Mouse (Mus musculus) left cerebral cortex, postnatal 4 days (tissue): ENCODE results near the gene Hoxd13. TPM values are rescaled to one million over a fixed set of nuclear protein-coding genes. Genes with fewer than 3 reads are reported as not detected.

Experiments used
- DNase-seq: peaks from one replicate; pipeline ENCODE4 v3.0.0-alpha.2; 2022
- intact Hi-C: fragments of 180-260 bp; cut with DNase I; formaldehyde crosslinking; loops from one replicate; pipeline ENCODE4 v1.15.1; 2025
- total RNA-seq, 2 experiments: library from RNA; stranded (reverse); gene quantifications; 2 replicates each; pipeline ENCODE4 v1.2.3; 2021

The Hoxd13 gene
- total RNA-seq: not detected

GRCm38 (mm10) chr2:74667842-74668357 is at the start of gene Hoxd13:
Gene Hoxd13 (plus strand): TSS chr2:74668310.
- no peak for DNase-seq
- intact Hi-C loops: no loop called here

DNA sequence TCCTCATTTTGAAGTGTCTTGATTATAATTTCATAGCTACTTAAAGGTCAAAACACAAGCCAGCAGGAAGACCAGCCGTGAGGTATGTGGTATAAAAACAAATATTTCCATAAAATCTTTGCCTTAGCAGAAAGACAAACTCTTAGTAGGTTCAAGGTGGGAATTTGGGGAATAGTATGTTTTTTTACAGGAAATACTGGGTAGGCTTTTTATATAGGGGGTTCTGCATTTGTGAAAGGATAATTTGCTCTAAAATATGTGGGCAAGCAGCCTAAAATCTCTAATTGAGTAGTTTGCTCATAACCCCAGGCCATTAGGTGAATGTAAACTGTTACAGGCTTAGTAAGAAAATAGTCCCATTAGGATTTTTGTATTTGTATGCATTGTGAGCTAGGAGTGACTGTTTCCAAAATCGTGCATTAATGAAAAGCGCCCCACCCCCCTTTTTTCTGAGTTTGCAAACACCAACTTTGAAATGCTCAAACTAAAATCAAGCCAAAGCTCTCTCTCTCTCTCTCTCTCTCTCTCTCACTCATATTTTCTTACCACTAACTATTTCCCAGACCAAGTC is 48.3 kb upstream of the Hoxd13 start:
- intact Hi-C loops: no loop called here
- no peak for DNase-seq

DNA sequence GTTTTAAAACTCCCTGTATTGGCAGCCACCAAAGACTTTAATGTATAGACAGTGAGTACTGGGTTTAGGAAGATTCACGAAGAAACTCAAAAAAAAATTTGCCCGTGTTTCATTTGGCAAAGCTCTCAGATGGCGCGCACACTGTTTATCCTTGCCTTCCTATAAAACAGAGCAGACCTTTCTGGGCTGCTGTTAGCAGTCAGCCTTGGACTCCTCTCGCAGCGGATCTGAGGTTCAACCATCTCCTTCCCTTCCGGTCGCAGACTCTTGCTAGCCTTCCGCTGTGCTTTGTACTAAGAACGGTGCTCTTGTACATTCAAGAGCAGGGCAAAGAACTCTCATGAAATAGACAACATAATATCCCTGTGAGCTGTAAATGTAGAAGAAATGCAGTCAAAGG is 47.7 kb upstream of the Hoxd13 start:
- DNase-seq: no peak
- intact Hi-C loops: no loop called here

DNA sequence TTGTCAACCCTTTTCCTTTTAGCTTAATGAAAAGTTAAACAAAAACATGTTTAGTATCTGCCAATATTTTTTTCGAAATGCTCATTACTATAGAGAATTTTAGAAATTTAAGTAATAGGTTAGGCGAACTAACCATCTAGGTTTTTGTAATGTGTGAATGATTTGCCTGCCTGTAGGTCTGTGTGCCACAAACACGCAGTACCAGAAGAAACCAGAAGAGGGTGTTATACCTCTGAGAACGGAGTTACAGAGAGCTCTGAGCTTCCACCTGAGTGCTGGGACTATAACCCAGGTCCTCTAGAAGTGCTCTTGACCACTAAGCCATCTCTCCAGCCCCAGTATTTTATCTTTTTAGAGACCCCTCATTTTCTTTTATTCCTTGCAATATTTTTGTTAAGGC is 32.7 kb upstream of the Hoxd13 start:
- DNase-seq: no peak
- intact Hi-C loops: no loop called here

- intact Hi-C loops: no loop called here
- no peak for DNase-seq
Observed at GRCm38 (mm10) chr2:74642431-74642830, 25.7 kb upstream of the Hoxd13 start.

DNA sequence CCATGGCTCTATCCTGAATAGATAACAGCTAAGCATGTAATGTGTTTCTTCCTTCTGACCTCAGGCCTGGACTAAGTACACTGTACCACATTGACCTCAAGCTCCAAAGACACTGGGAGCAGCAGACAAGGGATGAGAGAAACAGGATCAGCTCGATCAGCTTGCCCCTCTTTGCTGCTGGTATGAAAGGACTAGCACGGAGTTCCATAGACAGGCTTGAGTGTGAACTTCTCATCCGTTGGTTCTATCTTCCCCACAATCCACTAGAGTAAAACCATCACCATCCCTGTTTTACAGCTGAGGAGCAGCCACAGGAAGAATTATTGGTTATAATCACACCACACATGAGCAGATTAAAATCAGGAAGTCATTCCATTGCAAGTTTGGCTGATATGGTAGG is 22.5 kb upstream of the Hoxd13 start:
- no peak for DNase-seq
- intact Hi-C loops: no loop called here

GRCm38 (mm10) chr2:74647082-74647864 is 20.8 kb upstream of the Hoxd13 start:
- DNase-seq: no peak

DNA sequence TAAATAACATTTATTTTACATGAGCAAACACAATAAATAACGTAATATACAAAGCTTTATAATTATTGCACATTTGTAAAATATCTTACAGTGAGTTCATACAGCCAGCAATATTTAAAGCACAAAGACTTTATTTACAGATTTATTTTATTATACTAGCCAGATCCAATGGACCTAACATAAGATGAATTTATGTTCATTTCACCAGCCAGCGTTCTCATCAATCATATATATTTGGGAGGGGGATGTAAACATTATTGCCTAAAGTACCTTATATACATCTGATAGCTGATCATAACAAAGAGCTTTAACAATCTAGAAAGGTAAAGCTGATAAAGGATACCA is 15.1 kb upstream of the Hoxd13 start:
- intact Hi-C loops: no loop called here

More at GRCm38 (mm10) chr2:74647082-74647864, 20.8 kb upstream of the Hoxd13 start:
- intact Hi-C loops: no loop called here

GRCm38 (mm10) chr2:74653781-74654535 is 14.2 kb upstream of the Hoxd13 start:
- no peak for DNase-seq
- intact Hi-C loops: no loop called here

More for the DNA sequence above, 15.1 kb upstream of the Hoxd13 start:
- DNase-seq: no peak

DNA sequence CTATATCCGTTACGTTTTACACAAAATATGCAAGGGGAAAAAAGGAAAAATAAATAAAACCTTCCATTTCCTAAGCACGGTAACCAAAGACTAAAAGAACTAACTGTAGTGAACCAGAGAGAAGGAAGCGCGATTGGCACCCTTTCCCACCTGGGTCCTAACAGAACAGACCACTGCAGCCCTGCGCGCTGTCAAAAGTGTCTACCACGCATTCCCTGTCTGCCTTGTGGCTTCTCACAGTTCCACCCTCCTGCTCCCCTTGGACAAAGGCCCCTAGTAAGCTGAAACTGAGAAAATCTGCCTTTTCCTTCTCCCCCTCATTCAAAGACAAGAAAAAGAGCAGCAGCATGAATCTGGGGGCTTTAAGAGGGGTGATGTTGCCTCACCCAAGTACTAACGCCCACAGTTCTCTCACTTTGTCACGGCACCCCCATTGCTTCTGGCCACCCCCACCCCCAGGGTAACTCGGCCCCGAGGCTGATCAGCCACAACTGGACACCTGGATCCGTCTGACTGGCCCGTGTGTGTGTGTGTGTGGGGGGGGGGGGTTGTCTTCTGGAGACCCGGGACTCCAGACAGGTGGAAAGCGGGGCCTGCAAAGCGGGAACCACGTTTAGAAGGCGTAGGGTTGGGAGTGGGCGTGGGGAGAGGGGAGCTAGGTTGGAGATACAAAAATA is 13.2 kb upstream of the Hoxd13 start:
- intact Hi-C loops: loop anchor here (5.0 kb wide), 1 partner anchor 588 kb away; no protein-coding TSS in a partner anchor
- no peak for DNase-seq

GRCm38 (mm10) chr2:74655420-74655781 is 12.7 kb upstream of the Hoxd13 start:
- peak; percentile 49 for DNase-seq
- intact Hi-C loops: loop anchor here (5.0 kb wide), 1 partner anchor 588 kb away; no protein-coding TSS in a partner anchor

DNA sequence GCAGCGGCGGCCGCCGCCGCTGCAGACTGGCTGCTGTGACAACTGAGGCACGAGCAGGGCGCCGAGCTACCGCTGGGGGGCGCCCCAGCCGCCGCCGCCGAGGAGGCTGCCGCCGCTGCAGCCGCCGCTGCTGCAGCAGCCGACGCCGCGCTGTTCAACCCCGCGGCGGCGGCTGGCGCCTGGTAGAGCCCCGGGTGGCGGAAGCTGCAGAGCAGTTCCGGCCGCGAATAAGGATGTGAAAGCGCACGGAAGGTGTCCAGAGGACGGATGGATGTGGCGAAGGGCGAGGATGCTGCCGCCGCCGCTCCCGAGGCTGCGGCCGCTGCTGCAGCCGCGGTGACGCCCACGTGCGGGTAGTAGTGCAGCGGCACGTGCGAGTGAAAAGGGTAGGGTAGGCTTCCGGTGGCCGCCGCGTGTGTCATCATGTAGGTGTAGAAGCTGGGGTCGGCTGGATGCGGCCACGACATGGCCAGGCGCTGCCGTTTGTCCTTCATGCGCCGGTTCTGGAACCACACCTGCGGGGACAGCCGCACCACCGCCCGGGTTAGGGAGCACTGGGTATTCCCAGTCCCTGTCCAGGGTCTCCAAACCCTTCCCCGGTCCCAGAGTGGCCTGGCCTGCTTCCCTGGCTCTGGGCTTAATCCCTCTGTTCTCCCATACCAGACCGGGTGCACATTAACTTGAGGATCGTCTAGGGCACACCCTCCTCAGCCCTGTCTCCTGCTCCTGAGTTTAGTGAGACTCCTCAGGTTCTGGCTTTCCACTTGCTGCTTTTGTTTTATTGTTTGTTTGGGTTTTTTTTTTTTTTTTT is 12.1 kb upstream of the Hoxd13 start:
- DNase-seq: peak; percentile 24
- intact Hi-C loops: loop anchor here (5.0 kb wide), 1 partner anchor 589 kb away; no protein-coding TSS in a partner anchor

DNA sequence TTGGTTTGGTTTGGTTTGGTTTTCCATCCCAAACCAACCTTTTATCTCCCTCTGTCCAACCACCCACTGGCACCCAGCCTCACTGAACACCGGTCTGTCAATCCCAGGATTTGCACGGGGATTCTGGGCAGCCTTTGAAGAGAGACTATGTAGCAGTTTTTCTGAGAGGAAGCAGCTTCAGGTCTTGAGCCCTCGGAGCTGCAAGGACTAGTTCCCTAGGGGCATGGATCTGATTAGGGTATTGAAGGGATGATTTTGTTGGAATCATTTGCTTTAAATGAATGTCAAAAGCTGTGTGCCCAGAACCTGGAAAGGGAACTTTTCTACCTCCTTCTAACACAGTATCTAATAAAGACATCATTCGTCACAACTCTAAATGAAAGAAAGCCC is 11.5 kb upstream of the Hoxd13 start:
- no peak for DNase-seq
- intact Hi-C loops: loop anchor here (5.0 kb wide), 1 partner anchor 589 kb away; no protein-coding TSS in a partner anchor

- DNase-seq: no peak
- intact Hi-C loops: loop anchor here (5.0 kb wide), 1 partner anchor 590 kb away; no protein-coding TSS in a partner anchor
Observed at GRCm38 (mm10) chr2:74657251-74658023, 10.7 kb upstream of the Hoxd13 start.

DNA sequence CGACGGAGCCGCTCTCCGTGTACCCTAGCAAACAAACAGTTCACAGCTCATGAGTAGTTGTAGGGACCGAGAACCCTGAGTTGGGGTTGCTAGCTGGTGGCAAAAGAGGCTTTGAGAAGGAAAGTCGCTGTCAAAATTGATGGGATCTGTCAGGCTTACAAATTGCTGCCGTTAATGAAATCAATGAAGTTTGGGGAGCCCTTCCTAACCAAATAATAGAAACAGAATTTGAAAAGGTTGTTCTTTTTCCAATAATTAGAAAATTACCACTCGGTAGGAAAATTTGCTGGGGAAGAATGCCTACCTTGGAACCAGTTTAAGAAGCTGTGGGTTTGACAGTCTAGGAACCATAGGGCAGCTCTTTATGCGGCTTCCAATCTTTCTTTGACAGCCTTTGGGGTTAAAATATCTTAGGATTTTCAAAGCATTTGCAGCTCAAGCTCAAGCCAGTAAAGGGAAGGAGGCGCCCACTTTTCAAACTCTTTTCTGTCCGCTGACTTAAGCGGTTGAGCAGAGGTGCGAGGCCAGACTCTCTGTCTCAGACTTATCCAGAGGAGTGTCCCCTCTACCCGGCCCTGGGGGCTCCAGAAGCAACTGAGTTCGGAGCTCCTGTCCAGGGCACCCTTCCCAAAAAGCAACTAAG is 10.0 kb upstream of the Hoxd13 start:
- intact Hi-C loops: loop anchor here (5.0 kb wide), 1 partner anchor 591 kb away; no protein-coding TSS in a partner anchor
- no peak for DNase-seq

- no peak for DNase-seq
- intact Hi-C loops: loop anchor here (5.0 kb wide), 1 partner anchor 592 kb away; no protein-coding TSS in a partner anchor
Observed at GRCm38 (mm10) chr2:74658667-74659371, 9.3 kb upstream of the Hoxd13 start.

GRCm38 (mm10) chr2:74659507-74660005 is 8.6 kb upstream of the Hoxd13 start, which contains the start of gene Evx2:
Gene Evx2 (minus strand): TSS chr2:74659557.
- intact Hi-C loops: loop anchor here (5.0 kb wide), 5 partner anchors 592 to 1107 kb away; no protein-coding TSS in a partner anchor
- DNase-seq: no peak
